Mouse (Mus musculus) embryonic fibroblast, embryonic 13.5 days (primary cell): Measurements from ENCODE around the gene Thbs3.

Experiments
- CTCF ChIP-seq: IDR thresholded peaks from 2 replicates; pipeline ENCODE4 v1.5.1; 2011; ENCODE audit warnings: mild to moderate bottlenecking, control low read depth, low read length, moderate library complexity, borderline replicate concordance; ENCODE audit not compliant: insufficient read depth
- POLR2A ChIP-seq: IDR thresholded peaks from 2 replicates; pipeline ENCODE4 v1.6.1; 2011; ENCODE audit warnings: low read depth, mild to moderate bottlenecking, control low read depth, low read length, moderate library complexity

DNA sequence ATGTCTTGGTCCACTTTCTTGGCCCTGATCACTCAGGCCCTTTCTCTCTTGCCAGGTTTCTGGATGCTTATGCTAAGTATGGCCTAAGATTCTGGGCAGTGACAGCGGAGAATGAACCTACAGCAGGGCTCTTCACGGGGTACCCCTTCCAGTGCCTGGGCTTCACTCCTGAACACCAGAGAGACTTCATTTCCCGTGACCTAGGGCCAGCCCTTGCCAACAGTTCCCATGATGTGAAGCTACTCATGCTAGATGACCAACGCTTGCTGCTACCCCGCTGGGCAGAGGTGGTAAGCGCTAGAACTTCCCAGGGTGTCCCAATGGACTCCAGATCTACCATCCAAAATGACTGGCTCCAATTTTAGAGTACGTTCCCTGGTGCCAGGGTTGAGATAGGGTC, 8.9 kb upstream of the Thbs3 start:
- no peak for TF ChIP-seq CTCF
- no peak for TF ChIP-seq POLR2A
